Comparison of ENCODE assay signal across 11 mouse cellular contexts in the genomic region with DNA sequence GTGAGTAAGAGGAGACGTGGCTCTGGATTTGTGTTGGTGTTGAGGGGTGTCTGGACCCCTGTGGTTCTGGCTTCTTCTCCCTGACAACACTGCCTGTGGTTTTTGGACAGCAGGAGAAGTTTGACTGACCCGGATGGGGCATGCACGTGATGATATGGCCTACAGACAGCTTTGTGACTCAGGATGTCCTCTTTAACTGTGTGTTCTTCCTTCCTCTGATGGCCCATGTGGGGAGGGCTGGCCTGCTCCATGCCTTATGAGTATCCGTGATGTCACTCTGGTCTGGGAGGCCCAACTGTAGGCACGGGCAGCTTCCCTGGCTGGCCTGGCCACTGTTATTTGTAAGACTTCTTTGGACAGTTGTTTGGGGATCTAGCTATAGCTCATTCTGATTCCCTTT. TPM values are rescaled to one million over a fixed set of nuclear protein-coding genes. Genes with fewer than 3 reads are reported as not detected.
DNase-seq lines count a peak whose midpoint lies in the region; ATAC-seq and TF ChIP-seq lines count a peak whose summit lies in the region.
"Had no signal": no experiment of that assay in that cellular context is flagged by ENCODE, and none has a peak within 500 bp of the region (broad histone marks: within the 10 kb centered on the region; RNA-seq: fewer than 3 reads in every experiment).

No protein-coding gene starts in this region.

- intact Hi-C loops in left cerebral cortex, postnatal 4 days (cut with DNase I), result no loop called here

- no peak overlapping the region for H3K4me3 ChIP-seq in liver, embryonic 11.5 days (ENCODE audit: low read depth, low read length)
- H3K4me3 ChIP-seq in liver, embryonic 12.5 days, result no peak overlapping the region
- no peak overlapping the region for H3K4me3 ChIP-seq in heart, embryonic 10.5 days
- no peak overlapping the region for H3K4me3 ChIP-seq in small intestine, adult 2 months (ENCODE audit: low read depth, low read length)
- H3K4me3 ChIP-seq: hindbrain, embryonic 13.5 days; neural tube, embryonic 12.5 days had no signal

- peaks cover 47% of the 10 kb centered on the region for H3K4me1 ChIP-seq in liver, embryonic 11.5 days (replicated peaks; ENCODE audit: control insufficient read depth, insufficient read depth, low read length)
- H3K4me1 ChIP-seq in liver, embryonic 12.5 days, result peaks cover 78% of the 10 kb centered on the region
- peaks cover 93% of the 10 kb centered on the region for H3K4me1 ChIP-seq in heart, embryonic 10.5 days
- H3K4me1 ChIP-seq in small intestine, adult 2 months (ENCODE audit: control insufficient read depth, insufficient read depth, insufficient read length, low read length), result peaks cover 74% of the 10 kb centered on the region

- no peak for DNase-seq in liver, embryonic 11.5 days (ENCODE audit: low spot score)
- no peak for DNase-seq in heart, embryonic 10.5 days (ENCODE audit: low spot score)
- DNase-seq in kidney, postnatal 25 days, result peak; percentile 60 to 83
- DNase-seq in layer of hippocampus, adult 9-10 months (ENCODE audit: low spot score), result no peak
- DNase-seq in left cerebral cortex, postnatal 4 days, result no peak
- DNase-seq: cerebellum, postnatal 14 days had no signal

- no peak overlapping the region for H3K27ac ChIP-seq in liver, embryonic 11.5 days (ENCODE audit: low read depth, low read length)
- no peak overlapping the region for H3K27ac ChIP-seq in liver, embryonic 12.5 days
- peak overlapping the region; percentile 69 for H3K27ac ChIP-seq in heart, embryonic 10.5 days
- H3K27ac ChIP-seq in small intestine, adult 2 months (ENCODE audit: insufficient read depth, low read depth, low read length), result peak overlapping the region; percentile 0; the same call in 1 of the 2 replicates
- H3K27ac ChIP-seq: hindbrain, embryonic 13.5 days; neural tube, embryonic 12.5 days had no signal

- no peak overlapping the region for H3K4me2 ChIP-seq in liver, embryonic 11.5 days
- H3K4me2 ChIP-seq in liver, embryonic 12.5 days, result no peak overlapping the region
- H3K4me2 ChIP-seq: hindbrain, embryonic 13.5 days; midbrain, embryonic 11.5 days; neural tube, embryonic 12.5 days had no signal

- 43% methylated on average over 5 of the region's 5 CpGs for WGBS in liver, embryonic 11.5 days
- WGBS in liver, embryonic 12.5 days (ENCODE audit: insufficient replicate concordance), result 35% methylated on average over 5 of the region's 5 CpGs
- WGBS in heart, embryonic 10.5 days, result 65% methylated on average over 5 of the region's 5 CpGs
- WGBS in small intestine, adult 2 months, result 66% methylated on average over 5 of the region's 5 CpGs

- peak; percentile 58 for ATAC-seq in liver, embryonic 11.5 days (replicated peaks; ENCODE audit: low FRiP score)
- no peak for ATAC-seq in liver, embryonic 12.5 days

- H3K9ac ChIP-seq in liver, embryonic 11.5 days (ENCODE audit: low read depth, low read length), result no peak overlapping the region
- H3K9ac ChIP-seq in liver, embryonic 12.5 days, result no peak overlapping the region
- H3K9ac ChIP-seq: hindbrain, embryonic 13.5 days; neural tube, embryonic 12.5 days had no signal

- TF ChIP-seq CTCF in small intestine, adult 2 months (IDR thresholded peaks at IDR 0.05; ENCODE audit: extremely low read depth, insufficient read length, insufficient replicate concordance, low read depth, low read length), result no peak

- no peaks in the 10 kb centered on the region for H3K27me3 ChIP-seq in liver, embryonic 11.5 days (replicated peaks; ENCODE audit: control insufficient read depth, insufficient read depth, low read length)
- H3K27me3 ChIP-seq in liver, embryonic 12.5 days (replicated peaks), result no peaks in the 10 kb centered on the region
- peaks cover 21% of the 10 kb centered on the region; the same call in 1 of the 2 replicates for H3K27me3 ChIP-seq in heart, embryonic 10.5 days (ENCODE audit: insufficient read depth, poor library complexity, severe bottlenecking)
- no peaks in the 10 kb centered on the region for H3K27me3 ChIP-seq in small intestine, adult 2 months (ENCODE audit: control insufficient read depth, insufficient read depth, low read length)
- H3K27me3 ChIP-seq: hindbrain, embryonic 13.5 days; neural tube, embryonic 12.5 days had no signal

- H3K36me3 ChIP-seq in liver, embryonic 11.5 days (ENCODE audit: control insufficient read depth, insufficient read depth, low read length), result no peaks in the 10 kb centered on the region
- no peaks in the 10 kb centered on the region for H3K36me3 ChIP-seq in liver, embryonic 12.5 days
- no peaks in the 10 kb centered on the region for H3K36me3 ChIP-seq in heart, embryonic 10.5 days
- H3K36me3 ChIP-seq in small intestine, adult 2 months (ENCODE audit: control insufficient read depth, insufficient read depth, low read length), result no peaks in the 10 kb centered on the region
- H3K36me3 ChIP-seq: hindbrain, embryonic 13.5 days; neural tube, embryonic 12.5 days had no signal

- TF ChIP-seq POLR2A in small intestine, adult 2 months (IDR thresholded peaks at IDR 0.05; ENCODE audit: low read depth, low read length), result no peak

- H3K9me3 ChIP-seq in liver, embryonic 11.5 days (ENCODE audit: control insufficient read depth, low read length), result no peaks in the 10 kb centered on the region
- no peaks in the 10 kb centered on the region for H3K9me3 ChIP-seq in liver, embryonic 12.5 days (replicated peaks)
- H3K9me3 ChIP-seq in heart, embryonic 10.5 days, result no peaks in the 10 kb centered on the region
- H3K9me3 ChIP-seq: hindbrain, embryonic 13.5 days; neural tube, embryonic 12.5 days had no signal

RNA-seq across cellular contexts. Expression of a gene that starts 11.7 kb away (rescaled TPM):
- 5.2 and 5.5 TPM in 2 replicates for polyA plus RNA-seq in liver, embryonic 11.5 days (2014; fragmentation: Nextera tagmentation; extraction: Ambion mirVana)
- 3.9 and 4.2 TPM in 2 replicates for polyA plus RNA-seq in liver, embryonic 12.5 days (2016; fragmentation: Nextera tagmentation; extraction: Ambion mirVana)
- polyA plus RNA-seq in heart, embryonic 10.5 days (2016; fragmentation: Nextera tagmentation; extraction: Ambion mirVana), result 6.4 and 8.0 TPM in 2 replicates
- polyA plus RNA-seq in small intestine, adult 2 months (2012; rRNA removed), result 48.7 and 110 TPM in 2 replicates
- 10 to 100 TPM in 1 of 2 experiments, 1 to 10 TPM in 1; 8.8 to 12.8 TPM for total RNA-seq in left cerebral cortex, postnatal 4 days (2021)

Comparison
In these comparisons a context has a peak if more than half of its experiments do, and no peak if none do; other contexts are left out.
1. DNase-seq: peak in kidney, postnatal 25 days (2 of 2); none in liver, embryonic 11.5 days (single experiment), heart, embryonic 10.5 days (single experiment), layer of hippocampus, adult 9-10 months (single experiment) and left cerebral cortex, postnatal 4 days (single experiment).
2. H3K27ac ChIP-seq: peak in heart, embryonic 10.5 days (single experiment) and small intestine, adult 2 months (single experiment); none in liver, embryonic 11.5 days (single experiment) and liver, embryonic 12.5 days (single experiment).